Mouse (Mus musculus) CD4-positive, CD25-positive, alpha-beta regulatory T cell, adult 2 months (primary cell): ENCODE data around the gene Zc3h10.

Source experiments
- DNase-seq: peaks from one replicate; pipeline ENCODE4 v3.0.0-alpha.2; 2012; ENCODE audit warnings: low read depth, low spot score

The Zc3h10 gene

DNA sequence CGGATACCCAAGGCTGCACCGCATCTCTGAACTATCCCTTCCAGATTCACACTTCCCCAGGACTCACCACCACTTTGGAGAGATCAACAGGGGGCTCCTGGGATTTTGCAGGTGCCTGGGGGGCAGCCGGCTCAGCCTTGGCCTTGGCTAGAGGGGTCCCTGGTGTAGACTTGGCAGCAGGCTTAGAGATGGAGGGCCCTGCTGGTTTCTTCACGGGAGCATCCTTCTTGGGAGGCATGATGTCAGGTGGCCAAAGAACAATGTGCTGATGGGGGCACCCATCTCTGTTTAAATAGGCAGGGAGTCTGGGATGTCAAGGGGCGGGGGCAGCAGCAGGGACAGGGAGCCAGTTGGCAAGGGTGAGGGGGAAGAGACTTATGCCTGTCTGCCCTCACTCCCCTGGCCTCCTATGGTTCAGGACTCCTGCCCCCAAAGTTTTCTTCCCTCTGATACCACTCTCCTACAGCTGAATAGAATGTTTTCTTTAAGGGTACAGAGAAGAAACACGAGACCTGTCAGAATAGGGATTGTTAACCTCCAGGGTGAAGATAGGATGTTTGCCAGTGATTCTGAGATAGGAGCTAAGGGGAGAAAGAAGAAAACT is 50.3 kb downstream of the Zc3h10 start:
- no peak for DNase-seq

GRCm38 (mm10) chr10:128496509-128497077 is 51.0 kb downstream of the Zc3h10 start:
- DNase-seq: no peak

- no peak for DNase-seq
Measured at GRCm38 (mm10) chr10:128495903-128496302, 51.7 kb downstream of the Zc3h10 start.

GRCm38 (mm10) chr10:128495270-128495669 is 52.3 kb downstream of the Zc3h10 start:
- peak; percentile 48 for DNase-seq

- peak; percentile 25 for DNase-seq
Measured at GRCm38 (mm10) chr10:128494667-128495245, 52.8 kb downstream of the Zc3h10 start.

GRCm38 (mm10) chr10:128493695-128494666 is 53.6 kb downstream of the Zc3h10 start, which contains the start of gene Myl6:
TSS of gene Myl6 (minus strand) at chr10:128494145.
- peak; percentile 99 for DNase-seq

DNA sequence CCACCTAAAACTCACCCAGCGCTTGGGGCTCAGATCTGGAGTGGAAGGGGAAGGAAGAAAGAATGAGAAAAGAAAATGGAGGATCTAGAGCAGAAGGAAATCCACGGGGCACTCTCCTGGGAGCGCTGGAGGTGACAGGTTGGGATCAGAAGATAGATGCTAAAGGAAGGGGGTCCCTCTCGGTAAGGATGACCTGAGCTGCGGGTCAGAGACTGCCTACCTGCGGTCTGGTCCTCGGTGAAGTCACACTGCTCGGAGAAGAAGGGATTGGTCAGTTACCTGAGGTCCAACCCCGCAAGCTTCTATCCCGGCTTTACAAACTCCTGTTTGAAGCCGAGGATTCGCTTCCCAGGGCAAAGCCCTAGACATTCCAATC is 54.3 kb downstream of the Zc3h10 start:
- DNase-seq: no peak

- DNase-seq: peak; percentile 54
Measured at GRCm38 (mm10) chr10:128492633-128493311, 54.8 kb downstream of the Zc3h10 start.

DNA sequence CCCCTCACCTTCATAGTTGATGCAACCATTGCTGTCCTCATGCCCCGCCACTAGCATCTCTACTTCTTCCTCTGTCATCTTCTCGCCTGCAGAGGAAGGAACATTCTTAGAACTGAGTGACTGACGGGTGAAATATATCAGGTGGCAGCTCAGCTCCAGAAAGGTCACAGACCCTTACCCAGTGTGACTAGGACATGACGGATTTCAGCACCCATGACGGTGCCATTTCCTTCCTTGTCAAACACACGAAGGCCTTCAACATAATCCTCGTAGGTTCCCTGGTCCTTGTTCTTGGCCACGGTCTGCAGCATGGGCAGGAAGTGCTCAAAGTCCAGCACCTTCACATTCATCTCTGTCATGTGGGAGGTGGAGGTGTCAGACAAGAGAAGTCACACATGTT is 55.5 kb downstream of the Zc3h10 start:
- DNase-seq: peak; percentile 44
